Mouse (Mus musculus): Measurements from ENCODE around the gene Krtap31-2. TPM values are rescaled to one million over a fixed set of nuclear protein-coding genes. Genes with fewer than 3 reads are reported as not detected.

Krtap31-2 gene
- not detected for total RNA-seq (2021)
- long read RNA-seq, experiment 1 = 0 reads
- long read RNA-seq, experiment 2 = 0 reads

GRCm38 (mm10) chr11:99935991-99936390, at the start of gene Krtap31-2:
Gene Krtap31-2, plus strand, starts transcription at chr11:99936291.
- TF ChIP-seq CTCF (IDR thresholded peaks at IDR 0.05) = no peak
- no peak within 1 kb of the TSS for H3K4me3 ChIP-seq
- no peak for DNase-seq (ENCODE audit: extremely low spot score in 1 of 2, low spot score in 2 of 2)
- intact Hi-C loops (cut with DNase I) = no loop called here
- H3K27ac ChIP-seq = no peak within 1 kb of the TSS

- intact Hi-C loops (cut with DNase I) = no loop called here
- H3K27ac ChIP-seq = no peak within 1 kb of the TSS
These were observed 28.5 kb upstream of the Krtap31-2 start, which contains the start of gene Krtap31-1 for GRCm38 (mm10) chr11:99907620-99908019. Gene Krtap31-1, plus strand, starts transcription at chr11:99907920.

GRCm38 (mm10) chr11:99914451-99914850, 21.6 kb upstream of the Krtap31-2 start, which contains the start of gene Gm11565:
Gene Gm11565, plus strand, starts transcription at chr11:99914751.
- Histone ChIP-seq H3K27ac (no peak within 1 kb of the TSS), H3K4me3 (no peak within 1 kb of the TSS)
- no peak for TF ChIP-seq CTCF (IDR thresholded peaks at IDR 0.05)
- intact Hi-C loops (cut with DNase I) = no loop called here
- DNase-seq (ENCODE audit: extremely low spot score in 1 of 2, low spot score in 2 of 2) = no peak

More at GRCm38 (mm10) chr11:99907620-99908019, 28.5 kb upstream of the Krtap31-2 start, which contains the start of gene Krtap31-1:
- no peak for DNase-seq (ENCODE audit: extremely low spot score in 1 of 2, low spot score in 2 of 2)
- no peak within 1 kb of the TSS for H3K4me3 ChIP-seq
- no peak for TF ChIP-seq CTCF (IDR thresholded peaks at IDR 0.05)

- TF ChIP-seq CTCF (IDR thresholded peaks at IDR 0.05) = no peak
- Histone ChIP-seq H3K27ac (no peak overlapping the region), H3K4me3 (no peak overlapping the region)
- no peak for DNase-seq (ENCODE audit: extremely low spot score in 1 of 2, low spot score in 2 of 2)
- intact Hi-C loops (cut with DNase I) = no loop called here
These were observed 1.7 kb downstream of the Krtap31-2 start for GRCm38 (mm10) chr11:99937751-99938264.

- intact Hi-C loops (cut with DNase I) = no loop called here
- DNase-seq (ENCODE audit: extremely low spot score in 1 of 2, low spot score in 2 of 2) = no peak
- Histone ChIP-seq H3K4me3 (no peak within 1 kb of the TSS), H3K27ac (no peak within 1 kb of the TSS)
- TF ChIP-seq CTCF (IDR thresholded peaks at IDR 0.05) = no peak
These were observed 12.1 kb downstream of the Krtap31-2 start, which contains the start of gene Krtap9-5 for GRCm38 (mm10) chr11:99948175-99948574. Gene Krtap9-5, plus strand, starts transcription at chr11:99948475.

- H3K27ac ChIP-seq = no peak overlapping the region
- H3K4me3 ChIP-seq = no peak overlapping the region
- no peak; the same call in 1 of the 2 replicates for TF ChIP-seq CTCF (IDR thresholded peaks at IDR 0.05)
- no peak for DNase-seq (ENCODE audit: extremely low spot score in 1 of 2, low spot score in 2 of 2)
- intact Hi-C loops (cut with DNase I) = no loop called here
These were observed 28.1 kb downstream of the Krtap31-2 start for GRCm38 (mm10) chr11:99964213-99964612.

GRCm38 (mm10) chr11:99965961-99966360, 29.9 kb downstream of the Krtap31-2 start:
- intact Hi-C loops (cut with DNase I) = no loop called here
- no peak overlapping the region for H3K4me3 ChIP-seq
- TF ChIP-seq CTCF (IDR thresholded peaks at IDR 0.05) = no peak
- H3K27ac ChIP-seq = no peak overlapping the region
- no peak for DNase-seq (ENCODE audit: extremely low spot score in 1 of 2, low spot score in 2 of 2)

GRCm38 (mm10) chr11:99978953-99979352, 42.9 kb downstream of the Krtap31-2 start, which contains the start of gene Krtap29-1:
Gene Krtap29-1, minus strand, starts transcription at chr11:99979053.
- H3K27ac ChIP-seq = no peak within 1 kb of the TSS
- intact Hi-C loops (cut with DNase I) = no loop called here
- TF ChIP-seq CTCF (IDR thresholded peaks at IDR 0.05) = no peak
- no peak for DNase-seq (ENCODE audit: extremely low spot score in 1 of 2, low spot score in 2 of 2)
- no peak within 1 kb of the TSS for H3K4me3 ChIP-seq

GRCm38 (mm10) chr11:99982731-99983130, 46.6 kb downstream of the Krtap31-2 start:
- H3K27ac ChIP-seq = no peak overlapping the region
- intact Hi-C loops (cut with DNase I) = no loop called here
- no peak for TF ChIP-seq CTCF (IDR thresholded peaks at IDR 0.05)
- no peak for DNase-seq (ENCODE audit: extremely low spot score in 1 of 2, low spot score in 2 of 2)
- no peak overlapping the region for H3K4me3 ChIP-seq

- H3K4me3 ChIP-seq = no peak overlapping the region
- intact Hi-C loops (cut with DNase I) = no loop called here
- no peak for TF ChIP-seq CTCF (IDR thresholded peaks at IDR 0.05)
- no peak overlapping the region for H3K27ac ChIP-seq
- no peak for DNase-seq (ENCODE audit: extremely low spot score in 1 of 2, low spot score in 2 of 2)
These were observed 47.4 kb downstream of the Krtap31-2 start for GRCm38 (mm10) chr11:99983442-99983841.

- TF ChIP-seq CTCF (IDR thresholded peaks at IDR 0.05) = no peak
- DNase-seq (ENCODE audit: extremely low spot score in 1 of 2, low spot score in 2 of 2) = peak; percentile 24 to 31
- no peak overlapping the region for H3K4me3 ChIP-seq
These were observed 49.4 kb downstream of the Krtap31-2 start for GRCm38 (mm10) chr11:99985291-99986092.

GRCm38 (mm10) chr11:99986180-99986647, 50.1 kb downstream of the Krtap31-2 start, which contains the start of gene Krtap16-1:
Gene Krtap16-1, minus strand, starts transcription at chr11:99986597.
- TF ChIP-seq CTCF (IDR thresholded peaks at IDR 0.05) = no peak
- no peak within 1 kb of the TSS for H3K4me3 ChIP-seq
- intact Hi-C loops (cut with DNase I) = no loop called here
- H3K27ac ChIP-seq = no peak within 1 kb of the TSS
- DNase-seq (ENCODE audit: extremely low spot score in 1 of 2, low spot score in 2 of 2) = no peak

More at GRCm38 (mm10) chr11:99985291-99986092, 49.4 kb downstream of the Krtap31-2 start:
- H3K27ac ChIP-seq = no peak overlapping the region
- intact Hi-C loops (cut with DNase I) = no loop called here

Other genes starting within 250 kb of the Krtap31-2 start
- not detected for gene Gm14190, start 245.6 kb upstream of the Krtap31-2 start, total RNA-seq (2021)
- not detected for gene Gm14180, start 202.0 kb upstream of the Krtap31-2 start, total RNA-seq (2021)
- gene Gm11595, start 163.4 kb upstream of the Krtap31-2 start, total RNA-seq (2021) = not detected
- not detected for gene Krtap4-8, start 155.6 kb upstream of the Krtap31-2 start, total RNA-seq (2021)
- not detected for gene Krtap4-9, start 151.1 kb upstream of the Krtap31-2 start, total RNA-seq (2021)
- gene Gm11596, start 142.8 kb upstream of the Krtap31-2 start, total RNA-seq (2021) = not detected
- gene Gm11569, start 137.4 kb upstream of the Krtap31-2 start, total RNA-seq (2021) = not detected
- not detected for gene Gm11554, start 131.8 kb upstream of the Krtap31-2 start, total RNA-seq (2021)
- not detected for gene Krtap4-13, start 126.4 kb upstream of the Krtap31-2 start, total RNA-seq (2021)
- not detected for gene Gm11564, start 120.6 kb upstream of the Krtap31-2 start, total RNA-seq (2021)
- gene 2300003K06Rik, start 98.2 kb upstream of the Krtap31-2 start, total RNA-seq (2021) = not detected
- not detected for gene Krtap4-16, start 84.7 kb upstream of the Krtap31-2 start, total RNA-seq (2021)
- not detected for gene Gm11568, start 78.4 kb upstream of the Krtap31-2 start, total RNA-seq (2021)
- not detected for gene Gm11559, start 71.8 kb upstream of the Krtap31-2 start, total RNA-seq (2021)
- gene Krtap9-1, start 62.9 kb upstream of the Krtap31-2 start, total RNA-seq (2021) = not detected
- gene Gm11567, start 57.1 kb upstream of the Krtap31-2 start, total RNA-seq (2021) = not detected
- gene Krtap31-1, start 28.4 kb upstream of the Krtap31-2 start, total RNA-seq (2021) = not detected
- gene Gm11565, start 21.5 kb upstream of the Krtap31-2 start, total RNA-seq (2021) = not detected
- gene Krtap9-5, start 12.2 kb downstream of the Krtap31-2 start, total RNA-seq (2021) = not detected
- gene Krtap29-1, start 42.8 kb downstream of the Krtap31-2 start, total RNA-seq (2021) = not detected
- gene Krtap16-1, start 50.3 kb downstream of the Krtap31-2 start, total RNA-seq (2021) = not detected
- not detected for gene Krtap17-1, start 57.7 kb downstream of the Krtap31-2 start, total RNA-seq (2021)
- gene Krt33a, start 79.9 kb downstream of the Krtap31-2 start, total RNA-seq (2021) = not detected
- not detected for gene Krt33b, start 93.6 kb downstream of the Krtap31-2 start, total RNA-seq (2021)
- not detected for gene Krt34, start 105.3 kb downstream of the Krtap31-2 start, total RNA-seq (2021)
- not detected for gene Krt31, start 114.3 kb downstream of the Krtap31-2 start, total RNA-seq (2021)
- gene Krt32, start 151.9 kb downstream of the Krtap31-2 start, total RNA-seq (2021) = not detected
- not detected for gene Krt35, start 159.9 kb downstream of the Krtap31-2 start, total RNA-seq (2021)
- not detected for gene Krt36, start 169.3 kb downstream of the Krtap31-2 start, total RNA-seq (2021)
- gene Krt13, start 185.3 kb downstream of the Krtap31-2 start, total RNA-seq (2021) = not detected
- gene Krt15, start 199.6 kb downstream of the Krtap31-2 start, total RNA-seq (2021) = not detected
- gene Krt19, start 212.4 kb downstream of the Krtap31-2 start, total RNA-seq (2021) = not detected